Mouse (Mus musculus) gastrocnemius, postnatal 14 days (tissue): ENCODE data around the gene Slc4a4. TPM values are rescaled to one million over a fixed set of nuclear protein-coding genes. Genes with fewer than 3 reads are reported as not detected.

Source experiments
- DNase-seq: peaks from one replicate; pipeline ENCODE4 v3.0.0; 2021; ENCODE audit warnings: mixed read lengths
- intact Hi-C: fragments of 180-260 bp; cut with DNase I; formaldehyde crosslinking; loops from one replicate; pipeline ENCODE4 v1.15.1; 2025; ENCODE audit warnings: low total_unique reads
- total RNA-seq, 2 experiments: library from RNA; stranded (reverse); gene quantifications; 2 replicates each; pipeline ENCODE4 v1.2.3; 2021

The Slc4a4 gene
- total RNA-seq, 2 experiments from 2014 or later: 4.7 to 6.0 TPM

DNA sequence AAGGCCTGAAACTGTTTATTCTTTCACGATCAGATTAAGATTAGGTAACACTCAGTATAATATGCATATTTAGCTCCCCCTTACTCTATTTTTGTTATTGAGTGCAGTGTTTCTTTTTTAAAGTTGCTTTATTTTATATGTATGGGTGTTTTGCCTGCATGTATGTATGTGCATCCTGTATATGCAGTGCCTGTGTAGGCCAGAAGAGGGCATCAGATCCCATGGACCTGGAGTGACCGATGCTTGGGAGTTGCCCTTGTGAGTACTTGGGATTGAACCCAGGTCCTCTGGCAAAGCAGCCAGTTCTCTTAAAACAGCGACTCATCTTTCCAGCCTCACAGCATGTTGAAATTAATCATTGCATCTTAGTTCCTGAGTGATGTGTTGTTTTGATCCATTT is 21.0 kb downstream of the Slc4a4 start:
- DNase-seq: no peak
- intact Hi-C loops: no loop called here

DNA sequence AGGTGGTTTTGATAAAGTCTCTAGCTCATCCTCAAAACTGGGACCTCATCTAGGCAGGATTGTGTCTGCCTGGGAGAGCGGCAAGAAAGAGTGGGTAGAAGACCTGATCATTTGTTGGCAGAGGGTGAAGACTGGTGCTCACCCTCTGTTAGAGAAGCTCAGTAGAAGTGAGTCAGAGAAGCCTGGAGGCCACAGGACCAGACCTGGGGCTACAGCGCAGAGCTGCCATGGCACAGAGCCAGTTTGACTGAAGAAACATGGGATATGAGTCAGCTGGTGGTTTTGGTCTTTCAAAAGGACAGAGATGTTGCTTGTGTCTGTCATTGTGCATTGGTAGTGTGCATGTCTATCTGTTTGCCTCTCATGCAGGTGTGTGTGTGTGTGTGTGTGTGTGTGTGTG is 26.0 kb downstream of the Slc4a4 start:
- no peak for DNase-seq
- intact Hi-C loops: no loop called here

DNA sequence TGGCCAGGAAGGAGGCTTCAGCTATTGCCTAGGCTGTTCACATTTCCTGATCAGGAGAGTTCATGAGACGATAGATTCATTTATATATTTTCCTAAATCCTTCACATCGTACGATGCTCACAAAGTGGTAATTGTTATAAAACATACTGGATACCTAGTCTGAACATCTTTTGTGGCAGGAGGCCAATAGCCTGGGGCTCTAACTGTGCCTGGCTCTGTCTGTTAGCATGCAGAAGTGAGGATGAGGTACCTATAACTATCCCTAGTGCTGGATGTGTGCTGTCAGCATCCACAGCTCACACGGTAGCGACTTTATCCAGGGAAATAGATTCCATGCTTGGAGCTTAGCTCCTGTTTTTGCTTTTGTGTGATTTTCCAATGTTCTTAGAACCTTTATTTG is 28.5 kb downstream of the Slc4a4 start:
- no peak for DNase-seq
- intact Hi-C loops: no loop called here

DNA sequence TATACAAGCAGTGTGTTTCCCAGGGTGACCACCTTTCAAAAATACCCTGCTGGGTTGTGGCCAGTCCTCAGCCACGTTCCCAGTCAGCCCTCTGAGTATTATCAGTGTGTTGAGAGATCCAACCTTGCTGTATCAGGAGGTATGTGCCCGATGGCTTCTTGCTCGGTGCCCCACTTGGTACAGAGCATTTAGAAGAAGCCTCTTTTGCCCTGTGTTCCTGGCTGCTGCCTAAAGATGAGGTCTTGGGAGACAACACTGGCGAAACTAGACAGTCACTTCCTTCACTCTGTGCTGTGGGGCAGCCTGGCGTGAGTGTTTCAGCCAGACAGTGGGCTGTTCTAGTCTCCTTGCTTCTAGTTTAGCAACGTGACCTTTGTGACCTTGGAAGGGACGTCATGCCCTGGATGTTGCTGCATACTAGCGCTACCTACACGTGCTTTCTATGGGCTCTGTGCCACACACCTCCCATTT is 29.9 kb downstream of the Slc4a4 start:
- DNase-seq: no peak
- intact Hi-C loops: no loop called here

DNA sequence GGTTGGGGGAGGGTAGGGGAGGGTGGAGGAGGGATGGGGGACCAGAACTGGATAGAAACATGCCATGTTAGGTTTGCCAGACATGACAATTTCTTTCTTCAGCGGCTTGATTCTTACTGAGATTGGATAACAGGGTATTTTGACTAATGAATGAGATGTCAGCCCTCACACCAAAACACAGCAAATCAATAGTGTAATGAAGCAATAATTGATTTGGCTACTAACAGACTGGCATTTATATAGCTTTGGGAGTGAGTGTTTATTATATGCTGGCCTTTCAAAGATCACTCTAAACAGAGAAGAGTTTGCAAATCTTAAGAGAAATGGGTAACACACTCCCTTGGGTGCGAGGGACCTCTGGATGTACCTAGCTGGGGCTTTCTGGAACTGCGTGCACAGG is 30.6 kb downstream of the Slc4a4 start:
- no peak for DNase-seq
- intact Hi-C loops: no loop called here

DNA sequence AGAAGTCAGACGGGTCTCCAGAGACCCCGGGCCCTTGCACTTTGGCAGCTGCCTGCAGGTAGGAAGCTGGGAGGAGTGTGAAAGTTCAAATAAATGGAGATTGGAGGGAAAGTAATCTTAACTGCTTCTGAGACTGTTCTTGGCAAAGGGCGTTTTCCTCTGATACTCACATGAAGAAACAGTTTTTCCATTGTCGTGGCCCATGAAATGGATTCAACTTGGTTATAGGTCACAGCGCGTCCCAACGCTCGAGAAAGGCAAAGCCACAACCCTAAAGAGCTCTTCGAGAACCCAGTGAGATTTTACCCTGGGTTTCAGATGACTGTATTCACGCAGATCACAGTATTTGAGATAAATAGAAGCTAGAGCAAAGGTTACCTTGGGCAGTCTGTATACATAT is 31.0 kb downstream of the Slc4a4 start:
- intact Hi-C loops: no loop called here
- DNase-seq: no peak

DNA sequence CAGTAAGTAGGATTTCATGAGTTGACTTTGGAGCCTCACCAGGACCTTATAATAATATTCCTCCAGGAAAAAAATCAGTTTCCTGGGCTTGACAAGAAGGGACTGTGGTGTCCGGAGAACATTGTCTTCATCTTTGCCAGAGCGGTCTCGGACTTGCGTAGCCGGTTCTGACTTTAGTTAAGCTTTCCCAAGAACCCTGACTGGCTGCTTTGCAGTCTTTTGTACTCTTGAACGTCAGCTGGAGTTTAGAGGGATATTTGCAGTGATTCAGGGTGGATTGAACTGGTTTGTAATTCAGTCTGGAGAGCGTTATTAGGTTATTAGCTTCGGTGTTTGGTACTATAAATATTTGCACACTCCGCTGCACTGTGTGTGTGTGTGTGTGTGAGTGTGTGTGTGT is 31.9 kb downstream of the Slc4a4 start:
- intact Hi-C loops: no loop called here

DNA sequence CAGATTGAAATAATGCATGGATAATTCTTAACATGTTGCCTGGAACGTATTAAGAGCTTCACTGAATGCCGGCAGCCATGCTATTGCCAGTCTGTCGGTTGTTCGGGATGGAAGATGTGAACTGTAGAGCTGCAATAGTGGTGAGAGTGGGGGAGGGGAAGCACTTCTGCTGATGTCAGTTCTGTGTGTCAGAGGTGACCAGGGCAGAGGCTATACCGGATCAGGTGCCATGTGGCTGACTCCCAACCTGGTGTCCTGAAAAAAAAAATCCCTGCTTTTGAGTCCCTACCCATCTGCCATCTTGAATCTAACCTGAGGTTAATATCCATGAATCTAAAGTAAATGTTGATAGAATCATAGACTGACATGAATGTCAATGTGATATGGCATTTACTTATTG is 39.0 kb downstream of the Slc4a4 start:
- no peak for DNase-seq
- intact Hi-C loops: no loop called here

More for the DNA sequence above, 31.9 kb downstream of the Slc4a4 start:
- no peak for DNase-seq

DNA sequence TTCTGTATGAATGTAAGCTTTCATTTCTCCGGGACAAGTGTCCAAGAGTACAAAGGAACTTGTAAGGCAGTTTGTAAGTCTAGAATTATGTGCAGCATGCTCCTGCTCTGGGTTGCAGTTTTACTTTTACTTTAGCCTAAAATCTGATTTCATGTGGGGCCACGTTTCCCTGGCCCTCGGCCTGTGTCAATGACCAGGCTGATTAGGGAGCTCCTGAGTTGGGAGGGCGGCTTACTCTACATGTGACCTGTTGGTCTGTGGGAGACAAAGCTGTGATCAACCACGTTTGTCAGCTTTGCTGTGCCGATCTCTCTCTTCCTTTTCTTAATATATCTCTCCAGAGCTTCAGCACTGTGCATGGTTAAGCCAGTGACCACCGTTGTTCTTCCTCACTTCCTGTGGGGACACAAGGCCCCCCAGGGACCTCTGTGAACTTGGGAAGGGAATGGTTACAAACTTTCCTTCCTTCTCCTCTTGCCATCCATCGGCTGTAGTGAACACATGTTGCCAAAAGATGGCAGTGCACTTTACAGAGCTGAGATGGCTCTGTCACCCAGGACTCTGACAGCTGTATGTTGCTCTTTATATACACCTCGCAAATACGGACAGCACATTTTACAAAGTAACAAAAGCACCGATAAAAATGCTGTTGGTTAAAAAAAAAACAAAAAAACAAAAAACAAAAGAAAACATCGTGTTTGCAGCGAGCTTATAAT is 41.7 kb downstream of the Slc4a4 start:
- peak; percentile 39 for DNase-seq
- intact Hi-C loops: no loop called here

DNA sequence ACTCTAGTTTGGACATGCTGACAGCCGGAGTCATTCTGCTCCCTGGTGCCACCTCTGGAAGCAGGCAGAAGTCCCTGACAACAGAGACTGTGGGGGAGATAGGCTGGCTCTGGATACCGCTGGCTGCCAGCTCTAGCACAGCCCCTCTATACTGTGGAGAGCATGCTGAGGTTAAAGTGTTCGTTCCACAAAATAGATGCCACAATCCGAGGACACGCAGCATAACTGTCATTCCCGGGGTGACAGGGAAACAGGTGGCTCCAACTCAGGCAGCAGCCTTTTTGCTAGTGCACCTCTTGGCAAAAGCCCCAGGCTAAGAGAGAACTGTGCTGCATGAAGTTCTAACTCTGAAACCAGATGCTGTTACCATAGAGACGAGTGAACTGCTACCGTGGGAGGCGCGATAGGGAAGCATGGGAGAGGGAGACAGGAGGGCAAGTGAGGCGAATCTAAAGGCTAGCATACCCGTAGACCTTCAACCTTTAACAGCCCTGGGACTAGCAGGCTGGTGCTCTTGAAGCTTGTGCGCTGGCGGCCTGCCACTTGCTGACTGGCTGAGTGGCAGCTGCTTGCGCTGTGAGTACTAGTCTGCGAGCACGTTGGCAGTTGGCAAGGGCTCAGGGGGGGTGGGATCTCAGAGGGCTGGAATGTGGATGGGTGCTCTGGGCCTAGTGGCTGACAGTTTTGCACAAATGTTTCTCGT is 42.9 kb downstream of the Slc4a4 start:
- DNase-seq: peak; percentile 88
- intact Hi-C loops: no loop called here

DNA sequence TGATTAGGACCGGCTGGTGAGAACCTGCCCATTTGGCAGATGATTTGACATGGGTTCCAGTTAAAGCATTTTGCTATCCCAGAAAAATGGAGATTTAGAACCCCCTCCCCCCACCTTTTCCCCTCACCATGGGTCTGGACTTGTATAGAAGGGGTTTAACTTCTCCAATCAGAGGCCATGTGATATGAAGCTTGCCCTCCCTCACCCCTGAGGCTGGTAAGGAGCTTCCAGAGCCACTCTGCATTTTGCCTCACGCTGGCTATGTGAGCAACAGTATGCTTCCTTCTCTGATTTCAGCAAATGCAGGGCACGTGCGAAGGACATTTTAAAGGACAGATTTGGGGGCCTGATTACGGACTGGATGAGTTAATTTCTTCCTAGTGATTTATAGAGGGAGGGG is 43.5 kb downstream of the Slc4a4 start:
- DNase-seq: no peak
- intact Hi-C loops: no loop called here

DNA sequence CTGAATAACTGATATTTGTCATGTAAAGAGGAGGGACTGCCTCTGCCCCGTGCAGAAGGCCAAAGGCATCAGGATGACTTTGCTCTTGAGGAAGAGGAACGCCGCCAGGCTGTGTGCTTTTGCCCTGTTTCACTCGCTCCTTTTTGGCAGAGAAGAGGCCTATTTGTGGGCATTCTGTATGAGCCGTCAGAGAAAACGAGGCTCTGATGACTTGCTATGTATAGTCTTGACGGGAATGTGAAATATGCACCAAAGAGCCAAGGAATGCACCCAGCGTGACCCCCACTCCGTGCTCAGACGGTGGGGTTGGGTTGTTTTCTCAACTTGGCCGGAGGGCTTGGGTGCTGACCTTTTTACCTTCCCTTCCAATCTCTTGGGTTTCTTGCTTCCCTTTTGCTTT is 44.0 kb downstream of the Slc4a4 start:
- intact Hi-C loops: no loop called here

DNA sequence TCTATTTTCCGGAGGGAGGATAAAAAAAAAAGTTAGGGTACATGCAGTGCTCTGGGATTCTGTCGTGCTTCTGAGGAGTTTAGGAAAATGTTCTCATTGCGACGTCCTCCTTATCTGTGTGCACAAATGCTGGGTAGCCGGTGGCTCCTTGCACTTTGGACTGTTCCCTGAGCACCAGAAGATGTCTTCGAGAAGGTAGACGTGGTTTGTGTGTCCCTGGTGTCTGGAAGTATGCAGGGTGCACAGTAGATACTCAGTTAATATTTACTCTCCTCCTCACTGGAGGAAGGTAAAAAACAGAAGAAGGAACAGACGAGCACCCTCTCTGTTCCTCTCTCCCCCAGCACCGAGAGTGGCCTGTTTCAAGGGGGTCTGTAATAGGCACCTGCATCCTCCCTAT is 44.6 kb downstream of the Slc4a4 start:
- intact Hi-C loops: no loop called here
- DNase-seq: no peak

More for the DNA sequence above, 44.0 kb downstream of the Slc4a4 start:
- DNase-seq: no peak

DNA sequence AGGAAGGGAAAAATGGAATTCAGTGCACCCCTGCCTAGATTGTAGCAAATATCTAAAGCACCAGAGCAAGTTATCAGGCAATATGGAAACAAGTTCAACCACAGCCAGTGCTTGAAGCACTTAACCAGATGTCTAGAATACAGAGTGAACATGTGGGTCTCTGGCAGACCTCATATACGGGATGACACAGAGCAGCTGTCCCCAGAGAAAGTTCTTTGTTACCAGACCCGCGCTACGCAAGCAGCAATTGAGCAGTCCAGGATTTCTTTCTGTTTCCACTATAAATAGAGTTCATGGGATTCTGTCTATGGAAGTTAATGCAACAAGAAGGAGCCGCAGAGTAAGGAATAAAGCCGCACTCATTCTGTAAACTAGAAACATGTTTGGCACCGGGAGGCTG is 46.8 kb downstream of the Slc4a4 start:
- no peak for DNase-seq
- intact Hi-C loops: no loop called here

DNA sequence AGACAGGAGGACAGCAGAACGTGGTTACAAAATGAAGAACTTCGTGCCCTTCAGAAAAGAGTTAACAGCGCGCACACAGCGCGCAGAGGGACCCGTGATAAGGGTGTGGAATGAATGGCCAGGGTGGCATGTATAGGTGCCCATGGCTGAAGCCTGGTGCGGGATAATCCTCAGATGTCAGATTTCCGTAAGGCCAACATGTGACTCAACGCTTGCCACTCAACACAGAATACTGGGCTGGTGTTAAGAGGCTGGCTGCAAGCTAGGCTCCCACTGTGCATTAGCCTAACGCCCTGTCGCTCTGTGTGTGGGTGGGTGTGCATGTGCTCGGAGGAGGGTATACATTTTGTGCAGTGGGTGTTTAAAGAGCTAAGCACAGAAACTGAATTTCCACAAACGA is 47.3 kb downstream of the Slc4a4 start:
- intact Hi-C loops: no loop called here
- no peak for DNase-seq

DNA sequence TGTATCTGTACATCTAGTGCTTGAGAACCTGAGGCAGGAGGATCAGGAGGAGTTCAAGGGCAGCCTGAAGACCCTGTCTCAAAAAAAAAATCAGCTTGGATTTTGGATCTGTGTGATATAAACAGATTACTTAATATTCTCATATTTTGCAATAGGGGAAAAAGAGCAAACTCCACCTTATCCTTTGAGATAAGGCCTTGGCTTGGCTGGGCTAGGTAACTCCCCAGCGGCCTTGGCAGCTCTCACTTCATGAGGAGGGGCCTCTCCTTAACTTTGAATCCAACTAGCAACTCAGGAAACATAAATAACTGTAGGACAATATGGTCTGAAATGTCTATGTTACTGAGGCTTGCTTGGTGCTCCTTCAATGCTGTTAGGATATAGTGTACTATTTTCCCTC is 51.6 kb downstream of the Slc4a4 start:
- no peak for DNase-seq
- intact Hi-C loops: no loop called here

DNA sequence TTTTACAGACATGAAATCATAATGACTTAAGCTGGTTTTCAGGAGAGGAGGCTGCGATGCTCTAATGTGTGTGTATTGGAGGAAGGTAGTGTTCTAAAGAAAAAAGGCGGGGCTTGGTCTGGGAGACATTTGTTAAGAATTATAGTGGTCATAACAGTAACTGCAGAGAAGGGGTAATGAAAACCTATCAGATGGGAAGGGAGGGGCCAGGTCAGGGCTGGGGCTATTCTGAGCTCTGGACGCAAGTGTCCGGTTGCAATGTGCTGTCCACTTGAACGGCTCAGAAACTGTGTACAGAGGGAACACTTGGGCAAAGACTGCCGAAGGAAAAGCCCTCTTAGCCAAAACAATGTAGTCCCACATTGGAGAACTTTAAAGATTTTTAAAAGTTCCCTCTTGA is 52.5 kb downstream of the Slc4a4 start:
- peak; percentile 38 for DNase-seq
- intact Hi-C loops: no loop called here

DNA sequence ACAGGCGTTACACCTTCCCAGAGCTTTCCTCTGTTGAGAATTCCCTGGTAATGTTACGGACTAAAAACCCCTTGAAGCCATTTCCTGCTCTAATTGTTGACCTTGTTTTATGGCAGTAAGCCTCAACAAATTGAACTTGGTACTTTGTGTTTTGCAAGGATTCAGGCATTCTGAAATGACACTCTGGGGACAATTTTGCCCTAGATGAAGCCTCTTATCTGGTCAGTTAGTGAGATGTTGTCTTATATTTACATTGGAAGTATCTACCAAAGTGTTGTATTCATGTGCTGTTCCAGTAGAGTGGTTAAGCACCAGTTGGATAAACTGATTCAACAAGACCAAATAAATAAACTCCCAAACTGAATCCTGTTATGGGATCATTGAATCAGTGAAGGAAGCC is 53.2 kb downstream of the Slc4a4 start:
- intact Hi-C loops: no loop called here
- DNase-seq: no peak

DNA sequence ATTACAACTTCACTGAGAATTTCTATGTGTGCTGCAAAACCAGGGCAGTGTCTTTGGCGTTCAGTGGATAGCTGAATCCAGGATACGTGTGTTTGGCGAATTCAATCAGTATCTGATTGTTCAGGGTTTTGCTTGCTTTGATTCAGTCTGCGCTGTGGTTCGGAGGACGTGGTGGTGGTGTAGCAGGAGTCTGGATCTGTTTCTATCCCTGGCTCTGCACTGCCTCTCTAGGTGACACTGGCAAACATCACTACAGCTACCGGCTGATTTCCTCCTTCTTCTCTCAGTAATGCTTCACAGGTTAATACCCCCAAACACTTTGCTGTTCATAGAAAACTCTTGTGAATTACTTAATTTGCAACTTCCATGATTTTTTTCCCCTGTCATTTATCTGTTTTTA is 55.3 kb downstream of the Slc4a4 start:
- DNase-seq: no peak
- intact Hi-C loops: no loop called here

DNA sequence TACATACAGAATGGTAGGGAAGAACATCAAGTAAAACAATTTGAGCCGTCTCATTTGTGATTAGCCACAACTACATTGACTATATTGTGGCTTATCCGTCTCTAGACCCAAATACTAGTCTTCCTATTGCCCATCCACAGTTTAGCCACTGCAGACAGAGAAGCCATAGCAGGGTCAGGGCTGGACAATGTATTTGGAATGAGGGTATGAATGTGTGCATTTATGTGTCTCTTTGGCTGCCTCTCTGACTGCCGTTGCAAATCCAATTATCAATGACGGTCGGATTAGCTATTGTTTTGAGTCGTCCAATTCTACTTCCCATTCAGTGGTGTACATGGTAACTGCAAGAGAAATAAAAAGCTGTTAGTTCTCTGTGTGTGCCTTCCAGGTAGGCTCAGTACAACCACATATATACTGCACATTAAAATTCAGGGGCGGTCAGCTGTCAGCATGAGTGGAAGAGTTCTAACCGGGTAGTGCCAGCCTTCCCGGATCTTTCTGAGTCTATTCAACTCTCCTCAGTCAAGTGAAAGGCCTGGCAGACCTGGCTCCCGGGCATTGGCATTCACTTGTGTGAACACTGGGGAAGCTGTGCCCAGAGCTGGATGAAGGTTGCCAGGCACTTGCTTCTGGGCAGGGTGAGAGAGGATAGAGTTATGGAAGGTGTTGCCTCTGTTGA is 59.2 kb downstream of the Slc4a4 start:
- peak; percentile 70 for DNase-seq
- intact Hi-C loops: no loop called here

DNA sequence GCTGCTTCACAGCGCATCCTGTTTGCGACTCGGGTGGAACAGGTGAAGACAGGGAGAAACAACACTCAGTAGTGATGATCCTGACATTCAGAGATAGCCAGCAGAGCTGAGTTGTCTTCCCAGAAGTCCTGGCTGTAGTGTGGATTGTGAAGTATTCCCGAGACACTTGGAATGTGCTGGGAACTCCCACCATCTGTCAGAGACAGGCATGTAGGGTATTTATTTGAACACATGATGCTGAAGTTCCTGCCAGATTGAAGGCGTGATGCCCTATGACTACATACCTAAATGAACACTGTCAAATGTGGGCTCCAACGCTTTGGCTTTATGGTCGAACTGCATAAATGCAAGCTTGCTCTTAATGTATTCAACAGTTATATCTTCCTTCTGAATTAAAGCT is 63.7 kb downstream of the Slc4a4 start:
- DNase-seq: no peak
- intact Hi-C loops: no loop called here
